Mouse (Mus musculus) embryonic stem cell, embryonic (primary cell): ENCODE measurements around the gene Cttnbp2.

Experiments
- CTCF ChIA-PET, 4 experiments: fragments of 300-600 bp in 2 of 4; fragments of 350-600 bp in 2 of 4; sonication (Branson Sonifier 250); formaldehyde crosslinking; loops; one replicate each; lab custom pipeline; 2022; ENCODE audit warnings: inconsistent platforms in 2 of 4; lab: Charles Lee
- POLR2A ChIA-PET, 4 experiments: fragments of 300-600 bp in 2 of 4; fragments of 350-600 bp in 2 of 4; sonication (Branson Sonifier 250); formaldehyde crosslinking; loops; one replicate each; lab custom pipeline; 2022; ENCODE audit warnings: antibody characterized with exemption in 4 of 4, inconsistent platforms in 1 of 4; lab: Charles Lee

Cttnbp2 gene

GRCm38 (mm10) chr6:18372447-18373228, 142.0 kb downstream of the Cttnbp2 start:
- ChIA-PET POLR2A (interaction anchor here in 1 of 4 experiments (0.5 kb wide), 1 partner anchor 244 kb away, joined by 3 read pairs; no protein-coding TSS in a partner anchor), CTCF (interaction anchor here in 3 of 4 experiments (0.6 to 1.5 kb wide), 7 partner anchors 10 to 447 kb away, joined by 3 to 4 read pairs (median 3); no protein-coding TSS in a partner anchor)

- POLR2A ChIA-PET, result interaction anchor here in 1 of 4 experiments (0.6 kb wide), 1 partner anchor 324 kb away, joined by 3 read pairs; no protein-coding TSS in a partner anchor
- CTCF ChIA-PET, result no interaction called here
Measured at GRCm38 (mm10) chr6:18369723-18370122, 144.9 kb downstream of the Cttnbp2 start.

- CTCF ChIA-PET, result no interaction called here
Measured at GRCm38 (mm10) chr6:18369054-18369453, 145.6 kb downstream of the Cttnbp2 start.

GRCm38 (mm10) chr6:18362232-18362631, 152.4 kb downstream of the Cttnbp2 start:
- ChIA-PET POLR2A (no interaction called here), CTCF (no interaction called here)

More at GRCm38 (mm10) chr6:18369054-18369453, 145.6 kb downstream of the Cttnbp2 start:
- POLR2A ChIA-PET, result interaction anchor here in 1 of 4 experiments (0.6 kb wide), 1 partner anchor 324 kb away, joined by 3 read pairs; no protein-coding TSS in a partner anchor

GRCm38 (mm10) chr6:18360955-18361354, 153.7 kb downstream of the Cttnbp2 start:
- ChIA-PET CTCF (no interaction called here), POLR2A (no interaction called here)

- ChIA-PET CTCF (no interaction called here), POLR2A (interaction anchor here in 1 of 4 experiments (0.8 kb wide), 1 partner anchor 519 kb away, joined by 3 read pairs; no protein-coding TSS in a partner anchor)
Measured at GRCm38 (mm10) chr6:18360154-18360553, 154.5 kb downstream of the Cttnbp2 start.

GRCm38 (mm10) chr6:18349153-18349858, 165.3 kb downstream of the Cttnbp2 start:
- POLR2A ChIA-PET, result interaction anchor here in 1 of 4 experiments (0.6 kb wide), 1 partner anchor 402 kb away, joined by 3 read pairs; no protein-coding TSS in a partner anchor
- CTCF ChIA-PET, result no interaction called here

- ChIA-PET CTCF (no interaction called here), POLR2A (no interaction called here)
Measured at GRCm38 (mm10) chr6:18344272-18344671, 170.4 kb downstream of the Cttnbp2 start.

GRCm38 (mm10) chr6:18338307-18338706, 176.3 kb downstream of the Cttnbp2 start:
- ChIA-PET POLR2A (no interaction called here), CTCF (no interaction called here)

- ChIA-PET CTCF (no interaction called here), POLR2A (no interaction called here)
Measured at GRCm38 (mm10) chr6:18335393-18335792, 179.2 kb downstream of the Cttnbp2 start.

- ChIA-PET POLR2A (interaction anchor here in 1 of 4 experiments (0.5 kb wide), 1 partner anchor 409 kb away, joined by 4 read pairs; no protein-coding TSS in a partner anchor), CTCF (interaction anchor here in 1 of 4 experiments (1.0 kb wide), 1 partner anchor 151 kb away, joined by 3 read pairs; no protein-coding TSS in a partner anchor)
Measured at GRCm38 (mm10) chr6:18322950-18323349, 191.7 kb downstream of the Cttnbp2 start.
